Mouse (Mus musculus): ENCODE measurements around the gene Pcx. TPM values are rescaled to one million over a fixed set of nuclear protein-coding genes. Genes with fewer than 3 reads are reported as not detected.
A peak's percentile ranks its signal among the peaks of the same experiment; 100 is the strongest.

The Pcx gene
- polyA plus RNA-seq, 1 experiment from 2014 or later = 24.8 TPM

GRCm38 (mm10) chr19:4498062-4498933 is 12.0 kb upstream of the Pcx start, which contains the start of gene 2010003K11Rik:
TSS of gene 2010003K11Rik (minus strand) at chr19:4498583.
- Histone ChIP-seq H3K4me1 (peaks cover 9% of the 10 kb centered on the region), H3K4me3 (no peak within 1 kb of the TSS), H3K36me3 (no peaks in the 10 kb centered on the region), H3K4me2 (replicated peaks) (peak within 1 kb of the TSS; percentile 13; the same call in 1 of the 2 replicates), H3K27me3 (no peaks in the 10 kb centered on the region; the same call in 1 of the 2 replicates), H3K27ac (no peak within 1 kb of the TSS), H3K9ac (no peak within 1 kb of the TSS; the same call in 1 of the 2 replicates), H3K9me3 (replicated peaks) (no peaks in the 10 kb centered on the region)
- ATAC-seq (ENCODE audit: low FRiP score) = no peak
- WGBS = 58% methylated on average over 16 of the region's 16 CpGs

DNA sequence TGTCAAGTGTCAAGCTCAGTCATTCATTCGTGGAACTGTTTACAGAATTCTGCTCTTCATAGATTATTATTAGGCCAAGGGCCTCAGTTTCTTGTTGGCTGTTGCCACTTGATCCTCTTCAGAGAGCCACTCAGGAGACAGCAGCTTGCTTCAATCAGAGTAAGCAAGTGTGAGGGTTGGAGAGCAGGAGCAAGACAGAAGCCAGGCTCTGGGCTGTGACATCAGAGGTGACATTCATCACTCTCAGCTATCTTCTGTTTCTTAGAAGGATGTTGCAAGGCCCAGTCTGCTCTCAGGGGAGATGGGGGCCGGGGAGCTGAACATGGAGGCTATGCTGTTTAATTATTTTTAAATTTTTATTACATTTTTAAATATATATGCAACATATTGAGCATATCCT is 7.6 kb upstream of the Pcx start:
- no peak overlapping the region for H3K9ac ChIP-seq

GRCm38 (mm10) chr19:4504830-4505229 is 5.4 kb upstream of the Pcx start:
- Histone ChIP-seq H3K9ac (no peak overlapping the region), H3K36me3 (no peaks in the 10 kb centered on the region), H3K4me1 (peaks cover 5% of the 10 kb centered on the region; the same call in 1 of the 2 replicates), H3K4me2 (replicated peaks) (no peak overlapping the region), H3K27ac (no peak overlapping the region), H3K4me3 (no peak overlapping the region), H3K9me3 (replicated peaks) (no peaks in the 10 kb centered on the region), H3K27me3 (no peaks in the 10 kb centered on the region)
- ATAC-seq (ENCODE audit: low FRiP score) = no peak
- 78% methylated on average over 1 of the region's 1 CpGs for WGBS

More for the DNA sequence above, 7.6 kb upstream of the Pcx start:
- H3K36me3 ChIP-seq = no peaks in the 10 kb centered on the region
- 73% methylated on average over 2 of the region's 2 CpGs for WGBS
- no peaks in the 10 kb centered on the region; the same call in 1 of the 2 replicates for H3K27me3 ChIP-seq
- no peak for ATAC-seq (ENCODE audit: low FRiP score)
- peaks cover 6% of the 10 kb centered on the region for H3K4me1 ChIP-seq
- H3K4me2 ChIP-seq (replicated peaks) = no peak overlapping the region
- H3K9me3 ChIP-seq (replicated peaks) = no peaks in the 10 kb centered on the region
- H3K27ac ChIP-seq = no peak overlapping the region
- no peak overlapping the region for H3K4me3 ChIP-seq

DNA sequence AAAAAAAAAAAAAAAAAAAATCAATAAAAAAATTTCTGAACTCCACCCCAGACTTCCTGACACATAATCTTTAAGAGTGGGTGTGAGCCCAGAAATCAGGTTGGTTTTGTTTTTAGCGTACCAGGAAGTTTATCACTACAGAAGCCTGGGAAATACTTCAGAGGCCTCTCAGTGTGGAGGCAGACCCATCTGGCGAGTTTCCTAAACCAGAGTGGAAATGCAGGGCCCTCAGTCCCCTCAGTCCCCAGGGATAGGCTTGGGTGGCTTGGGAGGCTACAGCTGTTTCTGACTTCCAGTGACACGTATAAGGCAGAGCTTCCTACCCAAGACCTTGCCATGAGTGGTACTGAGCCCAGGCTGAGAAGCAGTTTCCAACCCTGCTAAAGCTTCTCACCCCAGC is 2.5 kb upstream of the Pcx start:
- H3K27me3 ChIP-seq = peaks cover 4% of the 10 kb centered on the region; the same call in 1 of the 2 replicates
- peaks cover 11% of the 10 kb centered on the region; the same call in 1 of the 2 replicates for H3K4me1 ChIP-seq
- no peak overlapping the region for H3K4me2 ChIP-seq (replicated peaks)
- H3K36me3 ChIP-seq = no peaks in the 10 kb centered on the region
- no peak overlapping the region for H3K4me3 ChIP-seq
- no peak for ATAC-seq (ENCODE audit: low FRiP score)
- no peak overlapping the region for H3K9ac ChIP-seq
- no peaks in the 10 kb centered on the region for H3K9me3 ChIP-seq (replicated peaks)
- H3K27ac ChIP-seq = no peak overlapping the region
- 76% methylated on average over 3 of the region's 3 CpGs for WGBS

DNA sequence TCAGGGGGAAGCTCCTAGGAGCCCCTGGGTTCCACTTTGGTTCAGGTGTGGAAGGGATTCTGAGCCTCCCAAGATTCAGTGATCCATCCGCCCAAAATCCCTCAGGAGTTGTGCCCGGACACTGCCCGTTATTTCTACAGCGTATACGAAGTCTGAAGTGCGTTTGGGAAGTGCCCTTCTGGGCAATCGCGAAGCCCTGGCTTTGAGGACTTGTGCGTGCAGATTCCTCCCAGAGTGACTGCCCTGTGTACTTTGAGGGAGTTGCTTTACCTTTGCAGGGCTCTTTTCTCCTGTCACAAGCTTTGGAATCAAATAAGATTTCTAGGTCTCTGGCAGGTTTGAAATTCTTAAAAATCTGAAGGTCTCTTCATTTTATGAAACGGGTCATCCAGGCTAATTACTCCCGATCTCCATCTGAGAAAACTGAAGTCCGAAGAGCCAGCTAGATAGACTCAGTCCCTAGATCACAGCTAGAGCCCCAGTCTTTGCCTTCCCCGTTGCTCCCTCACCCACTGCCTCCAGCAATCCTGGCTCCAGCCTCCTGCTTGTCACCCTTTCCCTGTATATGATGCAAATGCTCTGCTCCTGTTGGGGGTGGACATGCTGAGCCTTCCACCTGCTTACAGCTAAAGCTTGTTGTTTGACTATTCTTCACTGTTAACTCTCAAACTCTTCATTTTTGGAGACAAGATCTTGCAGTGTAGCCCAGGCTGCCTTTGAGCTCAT is 1.0 kb downstream of the Pcx start:
- Histone ChIP-seq H3K27me3 (peaks cover 4% of the 10 kb centered on the region; the same call in 1 of the 2 replicates), H3K27ac (no peak overlapping the region), H3K36me3 (no peaks in the 10 kb centered on the region), H3K9ac (no peak overlapping the region; the same call in 1 of the 2 replicates), H3K4me2 (replicated peaks) (peak overlapping the region; percentile 87), H3K9me3 (replicated peaks) (no peaks in the 10 kb centered on the region), H3K4me1 (peaks cover 20% of the 10 kb centered on the region), H3K4me3 (peak overlapping the region; percentile 49)
- ATAC-seq (ENCODE audit: low FRiP score) = no peak
- 5% methylated on average over 13 of the region's 13 CpGs for WGBS

DNA sequence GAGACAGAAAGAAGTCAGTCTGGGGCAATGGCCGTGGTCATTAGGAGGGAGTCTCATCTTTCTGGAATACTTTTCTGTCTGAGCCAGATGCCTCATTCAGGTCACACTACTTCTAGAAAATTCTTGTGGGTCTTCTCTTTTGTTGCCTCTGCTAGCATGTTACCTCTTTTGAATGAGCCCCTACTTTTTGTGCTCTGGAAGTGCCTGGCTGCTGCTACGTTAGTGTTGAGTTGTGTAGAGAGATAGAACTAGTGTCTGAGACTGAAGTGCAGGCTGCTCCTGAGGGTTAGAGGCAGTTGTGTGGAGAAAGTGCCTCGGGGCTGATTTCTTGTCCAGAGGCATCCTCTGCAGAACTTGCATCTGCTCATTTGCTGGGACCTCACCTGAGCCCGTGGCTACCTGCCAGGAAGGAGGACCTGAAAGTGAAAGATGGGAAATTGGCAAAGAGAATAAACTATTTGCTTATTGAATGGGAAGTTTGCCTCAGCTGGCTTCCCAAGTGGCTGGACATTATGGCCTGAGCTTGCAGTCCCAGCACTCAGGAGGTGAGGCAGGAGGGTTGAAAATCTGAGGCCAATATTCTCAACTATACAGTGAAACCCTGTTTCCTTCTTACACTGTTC is 3.1 kb downstream of the Pcx start:
- 74% methylated on average over 4 of the region's 4 CpGs for WGBS
- Histone ChIP-seq H3K9me3 (replicated peaks) (no peaks in the 10 kb centered on the region), H3K27ac (no peak overlapping the region), H3K27me3 (peaks cover 4% of the 10 kb centered on the region; the same call in 1 of the 2 replicates), H3K4me3 (no peak overlapping the region), H3K9ac (no peak overlapping the region), H3K4me1 (peaks cover 20% of the 10 kb centered on the region), H3K36me3 (no peaks in the 10 kb centered on the region), H3K4me2 (replicated peaks) (no peak overlapping the region)
- no peak for ATAC-seq (ENCODE audit: low FRiP score)

DNA sequence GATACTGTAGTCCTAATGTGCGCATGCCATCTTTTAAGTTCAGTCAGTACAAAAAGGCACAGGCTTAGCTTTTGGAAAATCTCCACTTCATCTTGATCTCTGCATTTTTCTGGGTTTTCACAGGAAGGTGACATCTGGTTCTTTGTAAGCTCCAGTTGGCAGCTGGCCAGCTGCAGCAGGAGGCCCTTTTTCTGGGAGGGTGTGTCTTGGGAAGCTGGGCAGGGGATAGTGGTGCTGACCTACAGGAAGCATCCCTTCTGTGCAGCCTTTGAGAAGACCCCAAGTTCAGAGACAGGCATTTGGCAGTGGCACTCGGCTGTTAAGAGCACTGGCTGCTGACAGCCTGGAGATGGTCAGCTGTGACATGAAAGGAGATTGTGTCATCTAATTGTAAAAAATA is 5.5 kb downstream of the Pcx start:
- peak overlapping the region; percentile 30; the same call in 1 of the 2 replicates for H3K27ac ChIP-seq
- ATAC-seq (ENCODE audit: low FRiP score) = no peak
- no peak overlapping the region for H3K4me2 ChIP-seq (replicated peaks)
- H3K9me3 ChIP-seq (replicated peaks) = no peaks in the 10 kb centered on the region
- H3K27me3 ChIP-seq = peaks cover 4% of the 10 kb centered on the region; the same call in 1 of the 2 replicates
- no peaks in the 10 kb centered on the region for H3K36me3 ChIP-seq
- H3K9ac ChIP-seq = no peak overlapping the region
- peaks cover 14% of the 10 kb centered on the region for H3K4me1 ChIP-seq
- H3K4me3 ChIP-seq = no peak overlapping the region
- WGBS = 49% methylated on average over 2 of the region's 2 CpGs

- H3K27me3 ChIP-seq = peaks cover 4% of the 10 kb centered on the region; the same call in 1 of the 2 replicates
- no peak overlapping the region for H3K4me2 ChIP-seq (replicated peaks)
- no peak overlapping the region for H3K9ac ChIP-seq
- H3K27ac ChIP-seq = no peak overlapping the region
- H3K9me3 ChIP-seq (replicated peaks) = no peaks in the 10 kb centered on the region
- WGBS = 61% methylated on average over 2 of the region's 2 CpGs
- H3K4me1 ChIP-seq = peaks cover 9% of the 10 kb centered on the region
- no peak overlapping the region for H3K4me3 ChIP-seq
- no peaks in the 10 kb centered on the region for H3K36me3 ChIP-seq
- no peak for ATAC-seq (ENCODE audit: low FRiP score)
Observed at GRCm38 (mm10) chr19:4516288-4516687, 6.0 kb downstream of the Pcx start.

- no peak overlapping the region for H3K9ac ChIP-seq
- no peaks in the 10 kb centered on the region for H3K36me3 ChIP-seq
- no peak overlapping the region for H3K4me3 ChIP-seq
- H3K27ac ChIP-seq = no peak overlapping the region
- no peaks in the 10 kb centered on the region for H3K27me3 ChIP-seq
- WGBS = 83% methylated on average over 1 of the region's 1 CpGs
- no peak overlapping the region for H3K4me2 ChIP-seq (replicated peaks)
- ATAC-seq (ENCODE audit: low FRiP score) = no peak
- H3K9me3 ChIP-seq (replicated peaks) = no peaks in the 10 kb centered on the region
- peaks cover 9% of the 10 kb centered on the region for H3K4me1 ChIP-seq
Observed at GRCm38 (mm10) chr19:4517483-4517882, 7.2 kb downstream of the Pcx start.

DNA sequence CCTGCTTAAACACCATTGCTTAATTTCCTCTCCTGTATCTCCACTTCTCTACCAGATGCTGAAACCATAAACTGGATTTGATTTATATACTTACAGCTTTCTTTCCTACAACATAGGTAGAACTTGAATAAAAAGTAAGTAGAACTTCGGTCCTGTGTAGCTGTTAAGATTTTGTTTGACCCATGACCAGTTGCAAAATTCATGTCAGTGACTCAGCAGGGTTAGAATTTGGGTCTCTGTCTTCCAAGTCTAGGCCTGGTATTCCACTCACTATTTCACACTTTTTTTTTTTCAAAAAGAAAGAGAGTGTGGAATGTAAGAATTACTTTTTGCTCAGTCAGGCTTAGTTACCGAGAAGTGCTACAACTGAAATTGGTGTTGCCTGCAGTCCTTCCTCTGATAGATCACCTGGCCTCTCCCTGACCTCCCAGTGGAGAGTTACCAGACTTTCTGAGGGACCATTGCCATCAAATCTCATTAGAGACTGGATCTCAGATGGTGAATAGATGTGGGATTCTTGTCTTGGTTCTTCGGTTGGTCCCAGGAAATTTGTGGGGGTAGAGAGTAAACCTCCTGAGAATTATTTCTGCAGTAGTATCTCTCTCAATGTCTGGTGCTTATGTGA is 11.3 kb downstream of the Pcx start:
- no peak overlapping the region for H3K27ac ChIP-seq
- 90% methylated on average over 3 of the region's 3 CpGs for WGBS
- no peak overlapping the region for H3K4me2 ChIP-seq (replicated peaks)
- H3K36me3 ChIP-seq = no peaks in the 10 kb centered on the region
- H3K4me1 ChIP-seq = no peaks in the 10 kb centered on the region
- H3K27me3 ChIP-seq = no peaks in the 10 kb centered on the region
- H3K9ac ChIP-seq = no peak overlapping the region
- no peak for ATAC-seq (ENCODE audit: low FRiP score)
- no peaks in the 10 kb centered on the region for H3K9me3 ChIP-seq (replicated peaks)
- H3K4me3 ChIP-seq = no peak overlapping the region

DNA sequence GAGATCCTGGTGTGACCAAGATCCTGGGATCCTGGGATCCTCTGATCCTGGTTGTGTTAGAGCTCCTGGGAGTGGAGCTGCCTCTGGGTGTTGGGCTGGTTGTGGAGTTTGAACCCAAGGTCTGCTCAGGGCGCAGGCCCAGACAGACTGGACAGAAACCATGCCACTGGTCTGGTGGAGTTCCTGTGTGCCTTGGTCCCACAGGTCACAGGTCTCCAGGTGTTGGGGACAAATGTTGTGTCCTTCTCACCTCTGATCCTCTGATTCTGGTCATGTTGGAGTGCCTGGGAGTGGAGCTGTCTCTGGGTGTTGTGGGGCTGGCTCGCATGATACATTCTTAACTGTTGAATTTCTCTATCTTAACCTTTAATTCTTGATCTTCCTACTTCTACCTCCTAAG is 24.4 kb downstream of the Pcx start:
- Histone ChIP-seq H3K4me3 (no peak overlapping the region), H3K4me2 (replicated peaks) (no peak overlapping the region), H3K9ac (no peak overlapping the region), H3K27ac (no peak overlapping the region), H3K4me1 (no peaks in the 10 kb centered on the region), H3K9me3 (replicated peaks) (no peaks in the 10 kb centered on the region), H3K36me3 (no peaks in the 10 kb centered on the region), H3K27me3 (no peaks in the 10 kb centered on the region)
- ATAC-seq (ENCODE audit: low FRiP score) = no peak
- WGBS = 94% methylated on average over 2 of the region's 2 CpGs

GRCm38 (mm10) chr19:4535922-4536321 is 25.6 kb downstream of the Pcx start:
- Histone ChIP-seq H3K9ac (no peak overlapping the region), H3K4me1 (no peaks in the 10 kb centered on the region), H3K4me2 (replicated peaks) (no peak overlapping the region), H3K4me3 (no peak overlapping the region), H3K27ac (no peak overlapping the region), H3K27me3 (no peaks in the 10 kb centered on the region), H3K36me3 (no peaks in the 10 kb centered on the region), H3K9me3 (replicated peaks) (no peaks in the 10 kb centered on the region)
- ATAC-seq (ENCODE audit: low FRiP score) = no peak

All from hindbrain, embryonic 12.5 days (tissue).